Mouse (Mus musculus) intestine, embryonic 15.5 days (tissue): Measurements from ENCODE around the gene F2r. TPM values are rescaled to one million over a fixed set of nuclear protein-coding genes. Genes with fewer than 3 reads are reported as not detected.

Experiments used
- ATAC-seq: fragments of 200-750 bp; cut with Nextera tagmentation; 2 replicates; pipeline ENCODE4 v1.8.0; 2017; ENCODE audit warnings: moderate TSS enrichment, moderate library complexity
- H3K27ac ChIP-seq: fragments of 300-500 bp; sonication (generic); 2 replicates; pipeline ENCODE4 v1.5.1; 2015; ENCODE audit warnings: mild to moderate bottlenecking, inconsistent platforms
- H3K27me3 ChIP-seq: fragments of 300-500 bp; sonication (generic); replicated peaks from 2 replicates; pipeline ENCODE4 v1.6.1; 2015; ENCODE audit warnings: inconsistent platforms
- H3K36me3 ChIP-seq: fragments of 300-500 bp; sonication (generic); 2 replicates; pipeline ENCODE4 v1.6.1; 2015; ENCODE audit warnings: inconsistent platforms
- H3K4me1 ChIP-seq: fragments of 300-500 bp; sonication (generic); replicated peaks from 2 replicates; pipeline ENCODE4 v1.6.1; 2015; ENCODE audit warnings: inconsistent platforms
- H3K4me2 ChIP-seq: fragments of 300-500 bp; sonication (generic); replicated peaks from 2 replicates; pipeline ENCODE4 v1.6.1; 2015; ENCODE audit warnings: mild to moderate bottlenecking, inconsistent platforms
- H3K4me3 ChIP-seq: fragments of 300-500 bp; sonication (generic); replicated peaks from 2 replicates; pipeline ENCODE4 v1.5.1; 2015; ENCODE audit warnings: inconsistent platforms
- H3K9ac ChIP-seq: fragments of 300-500 bp; sonication (generic); 2 replicates; pipeline ENCODE4 v1.6.1; 2015; ENCODE audit warnings: inconsistent platforms
- H3K9me3 ChIP-seq: fragments of 300-500 bp; sonication (generic); 2 replicates; pipeline ENCODE4 v1.6.1; 2016; ENCODE audit warnings: inconsistent platforms
- WGBS: fragments of 180-500 bp; shearing (Covaris S2); methylation state at CpG from one replicate; pipeline ENCODE4 v1.1.7; 2015; 5-methylcytosine and 5-hydroxymethylcytosine counted together
- polyA plus RNA-seq: library from polyadenylated mRNA; unstranded; fragments of >200 nt; fragmentation: Nextera tagmentation; extraction: Ambion mirVana; gene quantifications from 2 replicates; pipeline ENCODE4 v1.2.1, GENCODE M21; 2015

F2r gene
- polyA plus RNA-seq, 1 experiment from 2014 or later = 50.0 TPM

DNA sequence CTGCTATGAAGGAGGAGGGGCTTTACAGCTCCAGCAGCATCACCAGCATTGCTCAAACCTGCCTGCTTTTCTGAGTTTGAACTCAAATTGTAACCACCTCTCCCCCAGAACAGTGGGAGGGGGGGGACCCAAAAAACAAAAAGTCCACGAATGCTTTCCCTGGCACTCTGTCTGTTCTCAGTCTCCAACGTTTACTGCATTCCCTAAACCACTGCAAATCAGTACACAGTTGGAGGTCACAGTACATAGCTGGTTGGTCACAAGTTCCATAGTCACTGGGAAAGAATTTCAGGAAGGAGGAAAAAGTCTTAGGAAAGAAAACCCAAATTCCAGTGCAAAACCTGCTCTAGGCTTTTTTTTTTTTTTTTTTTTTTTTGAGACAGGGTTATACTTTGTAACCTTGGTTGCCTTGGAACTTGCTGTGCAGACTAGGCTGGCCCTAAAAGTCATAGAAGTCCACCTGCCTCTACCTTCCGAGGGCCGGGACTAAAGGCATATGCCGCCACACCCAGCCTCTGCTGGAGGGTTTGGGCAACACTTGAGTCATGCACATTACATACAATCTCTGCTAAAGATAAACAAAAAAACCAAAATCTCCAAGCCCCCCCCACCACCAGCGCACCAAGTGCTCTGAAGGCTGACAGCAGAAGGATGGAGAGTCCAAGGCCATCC, 9.7 kb downstream of the F2r start:
- 72% methylated on average over 6 of the region's 6 CpGs for WGBS
- H3K9me3 ChIP-seq = no peaks in the 10 kb centered on the region; the same call in 1 of the 2 replicates
- H3K4me3 ChIP-seq = no peak overlapping the region
- H3K4me2 ChIP-seq = no peak overlapping the region
- H3K27ac ChIP-seq = no peak overlapping the region
- no peak for ATAC-seq
- H3K27me3 ChIP-seq = no peaks in the 10 kb centered on the region
- H3K36me3 ChIP-seq = peaks cover 13% of the 10 kb centered on the region
- H3K9ac ChIP-seq = no peak overlapping the region
- no peaks in the 10 kb centered on the region for H3K4me1 ChIP-seq

GRCm38 (mm10) chr13:95607019-95607418, 11.3 kb downstream of the F2r start:
- no peak for ATAC-seq
- H3K36me3 ChIP-seq = peaks cover 18% of the 10 kb centered on the region

GRCm38 (mm10) chr13:95604288-95604687, 14.0 kb downstream of the F2r start:
- H3K4me1 ChIP-seq = no peaks in the 10 kb centered on the region
- no peaks in the 10 kb centered on the region for H3K27me3 ChIP-seq
- no peak overlapping the region for H3K9ac ChIP-seq
- H3K27ac ChIP-seq = no peak overlapping the region
- H3K4me2 ChIP-seq = no peak overlapping the region
- no peak for ATAC-seq
- peaks cover 15% of the 10 kb centered on the region for H3K36me3 ChIP-seq
- no peak overlapping the region for H3K4me3 ChIP-seq
- no peaks in the 10 kb centered on the region; the same call in 1 of the 2 replicates for H3K9me3 ChIP-seq
- 97% methylated on average over 25 of the region's 25 CpGs for WGBS

More at GRCm38 (mm10) chr13:95607019-95607418, 11.3 kb downstream of the F2r start:
- Histone ChIP-seq H3K9me3 (no peaks in the 10 kb centered on the region; the same call in 1 of the 2 replicates), H3K27me3 (no peaks in the 10 kb centered on the region), H3K9ac (no peak overlapping the region), H3K27ac (no peak overlapping the region), H3K4me1 (no peaks in the 10 kb centered on the region), H3K4me3 (no peak overlapping the region), H3K4me2 (no peak overlapping the region)
- WGBS = 94% methylated on average over 8 of the region's 8 CpGs

GRCm38 (mm10) chr13:95599833-95600359, 18.4 kb downstream of the F2r start:
- no peak overlapping the region for H3K9ac ChIP-seq
- ATAC-seq = no peak
- WGBS = 68% methylated on average over 3 of the region's 3 CpGs
- no peaks in the 10 kb centered on the region for H3K27me3 ChIP-seq
- no peaks in the 10 kb centered on the region for H3K9me3 ChIP-seq
- H3K4me2 ChIP-seq = no peak overlapping the region
- no peak overlapping the region for H3K27ac ChIP-seq
- H3K36me3 ChIP-seq = peaks cover 15% of the 10 kb centered on the region
- no peaks in the 10 kb centered on the region for H3K4me1 ChIP-seq
- no peak overlapping the region for H3K4me3 ChIP-seq

DNA sequence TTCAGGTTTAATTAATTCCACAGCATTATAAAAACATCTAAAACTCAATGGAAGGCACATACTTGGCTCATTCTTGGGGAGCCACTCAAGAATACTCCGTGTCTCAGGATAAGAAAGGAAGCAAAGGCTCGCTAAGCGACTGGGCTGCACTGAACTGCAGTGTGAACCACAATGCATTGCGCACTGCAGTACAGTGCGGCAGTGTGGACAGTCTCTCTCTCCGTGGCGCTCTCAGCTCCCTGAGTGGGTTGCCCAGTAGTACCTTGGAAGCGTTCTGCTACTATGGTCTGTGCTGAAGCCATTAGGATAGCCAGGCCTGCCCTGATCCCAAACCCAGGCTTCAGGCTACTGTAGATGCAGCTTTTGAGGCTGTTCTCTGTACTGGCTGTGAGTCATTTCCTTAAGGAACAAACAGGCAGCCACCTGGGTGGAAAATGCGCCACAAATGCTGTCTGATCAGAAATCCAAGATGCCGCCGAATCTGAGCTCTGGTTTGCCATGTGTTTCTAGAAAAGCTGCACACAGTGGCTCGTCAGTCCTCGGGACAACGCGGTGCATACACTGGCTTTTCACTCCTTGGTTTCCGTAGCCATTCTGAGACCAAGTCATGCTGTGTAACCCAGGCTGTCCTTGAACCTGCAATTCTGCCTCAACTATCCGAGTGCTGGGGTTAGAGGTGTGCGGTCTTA, 19.9 kb downstream of the F2r start:
- peaks cover 5% of the 10 kb centered on the region; the same call in 1 of the 2 replicates for H3K36me3 ChIP-seq
- no peak overlapping the region for H3K4me3 ChIP-seq
- no peaks in the 10 kb centered on the region for H3K4me1 ChIP-seq
- 84% methylated on average over 18 of the region's 18 CpGs for WGBS
- no peak overlapping the region for H3K4me2 ChIP-seq
- H3K27me3 ChIP-seq = no peaks in the 10 kb centered on the region
- no peaks in the 10 kb centered on the region for H3K9me3 ChIP-seq
- no peak overlapping the region for H3K9ac ChIP-seq
- H3K27ac ChIP-seq = no peak overlapping the region
- ATAC-seq = no peak

DNA sequence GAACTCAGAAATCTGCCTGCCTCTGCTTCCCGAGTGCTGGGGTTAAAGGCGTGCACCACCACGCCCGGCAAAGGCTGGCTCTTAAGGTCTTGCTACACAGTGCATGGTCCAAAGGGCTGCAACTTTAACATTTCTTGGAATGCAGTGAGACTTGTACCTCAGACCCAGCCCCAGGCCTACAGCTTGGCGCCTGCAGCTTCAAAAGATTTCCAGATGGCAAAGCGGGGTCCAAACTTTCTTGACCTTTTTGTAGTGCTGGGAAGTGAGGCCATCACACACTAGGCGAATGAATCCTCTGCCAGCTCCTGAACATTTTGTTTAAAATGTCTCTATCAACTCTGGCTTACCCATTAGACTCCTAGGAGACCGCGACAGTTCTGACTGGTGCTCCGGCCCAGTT, 20.7 kb downstream of the F2r start:
- 87% methylated on average over 10 of the region's 10 CpGs for WGBS
- H3K9me3 ChIP-seq = no peaks in the 10 kb centered on the region
- H3K4me2 ChIP-seq = no peak overlapping the region
- no peak overlapping the region for H3K4me3 ChIP-seq
- H3K36me3 ChIP-seq = 0 out of 2 replicates have a peak, but pooled peaks cover 2% of the 10 kb centered on the region
- H3K4me1 ChIP-seq = no peaks in the 10 kb centered on the region
- no peak for ATAC-seq
- no peaks in the 10 kb centered on the region for H3K27me3 ChIP-seq
- no peak overlapping the region for H3K27ac ChIP-seq
- no peak overlapping the region for H3K9ac ChIP-seq

DNA sequence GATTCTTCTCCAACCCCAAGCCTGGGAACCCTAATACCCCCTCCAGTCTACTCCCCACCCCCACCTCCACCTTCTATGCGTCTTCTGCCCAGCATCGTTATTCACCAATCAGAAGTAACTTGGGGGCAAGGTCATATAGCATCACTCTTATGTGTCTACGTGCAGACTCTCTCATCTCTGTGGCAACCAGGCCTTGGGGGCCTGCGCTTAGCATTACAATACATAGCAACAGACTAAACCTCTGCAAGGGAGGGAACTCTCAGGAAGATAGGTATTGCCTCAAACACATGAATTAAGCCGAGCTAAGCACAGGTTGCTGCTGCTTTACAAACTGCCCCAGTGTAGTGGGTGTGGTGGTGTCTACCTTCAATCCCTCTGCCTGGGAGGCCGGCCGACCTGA, 21.6 kb downstream of the F2r start:
- H3K36me3 ChIP-seq = no peaks in the 10 kb centered on the region
- no peak for ATAC-seq
- H3K4me3 ChIP-seq = no peak overlapping the region
- no peaks in the 10 kb centered on the region for H3K27me3 ChIP-seq
- H3K9ac ChIP-seq = no peak overlapping the region
- 84% methylated on average over 7 of the region's 7 CpGs for WGBS
- H3K4me2 ChIP-seq = no peak overlapping the region
- H3K4me1 ChIP-seq = no peaks in the 10 kb centered on the region
- no peaks in the 10 kb centered on the region for H3K9me3 ChIP-seq
- no peak overlapping the region for H3K27ac ChIP-seq

- no peak overlapping the region for H3K4me3 ChIP-seq
- no peaks in the 10 kb centered on the region for H3K27me3 ChIP-seq
- no peaks in the 10 kb centered on the region for H3K4me1 ChIP-seq
- no peak overlapping the region for H3K9ac ChIP-seq
- no peak overlapping the region for H3K4me2 ChIP-seq
- H3K27ac ChIP-seq = no peak overlapping the region
- H3K9me3 ChIP-seq = no peaks in the 10 kb centered on the region
- ATAC-seq = no peak
- 62% methylated on average over 5 of the region's 5 CpGs for WGBS
- no peaks in the 10 kb centered on the region for H3K36me3 ChIP-seq
These were observed 22.4 kb downstream of the F2r start for GRCm38 (mm10) chr13:95595921-95596320.

GRCm38 (mm10) chr13:95595411-95595810, 22.9 kb downstream of the F2r start:
- 63% methylated on average over 7 of the region's 7 CpGs for WGBS

GRCm38 (mm10) chr13:95592860-95593259, 25.4 kb downstream of the F2r start:
- no peak overlapping the region for H3K4me3 ChIP-seq
- WGBS = 72% methylated on average over 10 of the region's 10 CpGs
- H3K4me1 ChIP-seq = no peaks in the 10 kb centered on the region
- H3K9ac ChIP-seq = no peak overlapping the region
- H3K9me3 ChIP-seq = no peaks in the 10 kb centered on the region
- no peak overlapping the region for H3K4me2 ChIP-seq
- H3K36me3 ChIP-seq = no peaks in the 10 kb centered on the region
- H3K27me3 ChIP-seq = no peaks in the 10 kb centered on the region
- no peak overlapping the region for H3K27ac ChIP-seq
- no peak for ATAC-seq

More at GRCm38 (mm10) chr13:95595411-95595810, 22.9 kb downstream of the F2r start:
- no peaks in the 10 kb centered on the region for H3K27me3 ChIP-seq
- H3K4me1 ChIP-seq = no peaks in the 10 kb centered on the region
- H3K4me3 ChIP-seq = no peak overlapping the region
- ATAC-seq = no peak
- H3K9me3 ChIP-seq = no peaks in the 10 kb centered on the region
- no peak overlapping the region for H3K9ac ChIP-seq
- no peaks in the 10 kb centered on the region for H3K36me3 ChIP-seq
- H3K27ac ChIP-seq = no peak overlapping the region
- H3K4me2 ChIP-seq = no peak overlapping the region

GRCm38 (mm10) chr13:95591606-95592005, 26.7 kb downstream of the F2r start:
- Histone ChIP-seq H3K9ac (no peak overlapping the region), H3K4me3 (no peak overlapping the region), H3K27me3 (no peaks in the 10 kb centered on the region), H3K4me2 (no peak overlapping the region), H3K9me3 (no peaks in the 10 kb centered on the region), H3K4me1 (no peaks in the 10 kb centered on the region), H3K36me3 (no peaks in the 10 kb centered on the region), H3K27ac (no peak overlapping the region)
- ATAC-seq = no peak
- 89% methylated on average over 3 of the region's 3 CpGs for WGBS

- H3K9me3 ChIP-seq = no peaks in the 10 kb centered on the region
- ATAC-seq = no peak
These were observed 30.7 kb downstream of the F2r start for GRCm38 (mm10) chr13:95587628-95588027.

More at GRCm38 (mm10) chr13:95587628-95588027, 30.7 kb downstream of the F2r start:
- Histone ChIP-seq H3K27me3 (no peaks in the 10 kb centered on the region), H3K4me1 (no peaks in the 10 kb centered on the region), H3K4me2 (no peak overlapping the region), H3K36me3 (no peaks in the 10 kb centered on the region), H3K4me3 (no peak overlapping the region), H3K9ac (no peak overlapping the region), H3K27ac (no peak overlapping the region)
- WGBS = 84% methylated on average over 4 of the region's 4 CpGs
